Mouse (Mus musculus) ES-E14 (cell line): ENCODE measurements at regions not wholly inside any gene's neighbourhood (a gene's known extent, or its start where the extent isn't known, plus 50 kb on each side); places are given as distances from the start of the nearest gene placed in this dataset.

Source experiments
- HCFC1 ChIP-seq: IDR thresholded peaks from 2 replicates; pipeline ENCODE4 v1.6.1; 2012; ENCODE audit warnings: low read length, inconsistent platforms, borderline replicate concordance; ENCODE audit not compliant: insufficient read depth
- MAFK ChIP-seq: IDR thresholded peaks from 2 replicates; pipeline ENCODE4 v1.6.1; 2014; ENCODE audit warnings: mild to moderate bottlenecking, low read depth, low read length, inconsistent platforms; ENCODE audit not compliant: insufficient read depth

- TF ChIP-seq MAFK (no peak), HCFC1 (no peak)
Measured at GRCm38 (mm10) chr9:30772456-30772855, 149.8 kb downstream of the Adamts15 start.
